Mouse (Mus musculus): ENCODE data around the gene Nanos2.

- no peak for TF ChIP-seq CTCF (IDR thresholded peaks at IDR 0.05; ENCODE audit: insufficient read depth, low read length)
- no peak for TF ChIP-seq POLR2A (IDR thresholded peaks at IDR 0.05; ENCODE audit: borderline replicate concordance, extremely low read depth, low read depth, low read length)
Observed at GRCm38 (mm10) chr7:18942815-18943214, 44.4 kb upstream of the Nanos2 start.
